ENCODE assay signal across 26 mouse cellular contexts in the genomic region with DNA sequence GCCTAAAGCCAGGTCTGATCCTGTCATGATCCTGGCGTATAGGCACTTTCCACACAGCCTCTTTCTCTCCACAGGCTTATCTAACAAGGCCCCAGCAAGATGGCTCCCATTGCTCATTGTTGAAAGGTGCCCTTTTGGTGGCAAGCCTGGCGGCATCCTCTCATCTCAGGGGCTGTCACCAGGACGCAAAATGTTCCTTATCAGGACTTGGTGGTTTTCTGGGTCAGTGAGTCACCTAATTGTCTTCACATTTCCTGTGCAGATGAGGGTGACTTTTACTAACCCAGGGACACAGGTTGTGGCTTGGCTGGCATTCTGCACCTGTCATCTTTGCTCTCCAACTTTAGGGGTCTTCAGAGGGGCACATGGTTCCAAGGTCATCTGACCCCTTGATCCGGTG. TPM values are rescaled to one million over a fixed set of nuclear protein-coding genes. Genes with fewer than 3 reads are reported as not detected.
"Had no signal": no experiment of that assay in that cellular context is flagged by ENCODE, and none has a peak within 500 bp of the region (broad histone marks: within the 10 kb centered on the region; RNA-seq: fewer than 3 reads in every experiment).

No protein-coding gene starts in this region.

- H3K27ac ChIP-seq: kidney, postnatal 0 days; layer of hippocampus, adult 2 months; left cerebral cortex, adult 2 months; liver, embryonic 13.5 days; midbrain, embryonic 12.5 days; midbrain, embryonic 15.5 days; neural tube, embryonic 12.5 days; neural tube, embryonic 15.5 days; stomach, embryonic 15.5 days had no signal

- H3K9ac ChIP-seq: liver, embryonic 13.5 days; midbrain, embryonic 12.5 days; midbrain, embryonic 15.5 days; neural tube, embryonic 12.5 days; neural tube, embryonic 15.5 days; stomach, embryonic 15.5 days had no signal

- ATAC-seq: midbrain, embryonic 15.5 days had no signal

- H3K4me2 ChIP-seq: liver, embryonic 13.5 days; midbrain, embryonic 12.5 days; midbrain, embryonic 15.5 days; neural tube, embryonic 12.5 days; neural tube, embryonic 15.5 days; stomach, embryonic 15.5 days had no signal

- H3K9me3 ChIP-seq: liver, embryonic 13.5 days; midbrain, embryonic 12.5 days; midbrain, embryonic 15.5 days; neural tube, embryonic 12.5 days; neural tube, embryonic 15.5 days; stomach, embryonic 15.5 days had no signal

- H3K4me3 ChIP-seq: layer of hippocampus, adult 2 months; left cerebral cortex, adult 2 months; liver, embryonic 13.5 days; midbrain, embryonic 12.5 days; midbrain, embryonic 15.5 days; neural tube, embryonic 12.5 days; neural tube, embryonic 15.5 days; stomach, embryonic 15.5 days had no signal

- DNase-seq: kidney, postnatal 25 days; layer of hippocampus, postnatal 36 days; liver, embryonic 13.5 days; lung, adult 2 months; lung, postnatal 14 days; lung, postnatal 4 days; right cerebral cortex, adult 18-20 months; right cerebral cortex, postnatal 14 days; right cerebral cortex, postnatal 4 days; thymus, adult 18-20 months; thymus, postnatal 36 days had no signal

- H3K27me3 ChIP-seq: midbrain, embryonic 12.5 days; midbrain, embryonic 15.5 days; neural tube, embryonic 12.5 days; neural tube, embryonic 15.5 days; stomach, embryonic 15.5 days had no signal

- H3K4me1 ChIP-seq: liver, embryonic 13.5 days; midbrain, embryonic 12.5 days; midbrain, embryonic 15.5 days; neural tube, embryonic 12.5 days; neural tube, embryonic 15.5 days; stomach, embryonic 15.5 days had no signal

- H3K36me3 ChIP-seq: liver, embryonic 13.5 days; midbrain, embryonic 12.5 days; midbrain, embryonic 15.5 days; neural tube, embryonic 12.5 days; neural tube, embryonic 15.5 days; stomach, embryonic 15.5 days had no signal

RNA-seq across cellular contexts. Expression of gene Muc5ac, which starts 30.5 kb away (rescaled TPM):
- total RNA-seq: layer of hippocampus, adult 2 months; layer of hippocampus, postnatal 10 days; layer of hippocampus, postnatal 36 days; left cerebral cortex, adult 2 months; left cerebral cortex, postnatal 10 days; left cerebral cortex, postnatal 36 days; liver, adult 2 months had no signal
- polyA plus RNA-seq: kidney, postnatal 0 days; limb, embryonic 11.5 days; liver, embryonic 13.5 days; liver, embryonic 16.5 days; midbrain, embryonic 12.5 days; midbrain, embryonic 15.5 days; neural tube, embryonic 12.5 days; neural tube, embryonic 15.5 days; urinary bladder, adult 2 months had no signal
